Mouse (Mus musculus) megakaryocyte, embryonic 14.5 days (primary cell): ENCODE results near the gene Scarb1. TPM values are rescaled to one million over a fixed set of nuclear protein-coding genes. Genes with fewer than 3 reads are reported as not detected.

Experiments
- H3K27me3 ChIP-seq: replicated peaks from 2 replicates; pipeline ENCODE3; 2012; ENCODE audit warnings: inconsistent platforms
- H3K36me3 ChIP-seq: replicated peaks from 2 replicates; pipeline ENCODE3; 2012; ENCODE audit warnings: low read length, inconsistent platforms, mixed read lengths
- H3K4me1 ChIP-seq: 2 replicates; pipeline ENCODE4 v1.6.1; 2012; ENCODE audit warnings: inconsistent platforms
- H3K4me3 ChIP-seq: replicated peaks from 2 replicates; pipeline ENCODE3; 2012; ENCODE audit warnings: moderate library complexity, mild to moderate bottlenecking, inconsistent platforms
- H3K9me3 ChIP-seq: 2 replicates; pipeline ENCODE4 v1.6.1; 2012; ENCODE audit warnings: inconsistent platforms
- FLI1 ChIP-seq: IDR thresholded peaks from 2 replicates; pipeline ENCODE4 v1.6.1; 2012; ENCODE audit warnings: low read length, inconsistent platforms, mixed read lengths
- GATA1 ChIP-seq: IDR thresholded peaks from 3 replicates; pipeline ENCODE4 v1.6.1; 2012; ENCODE audit warnings: mixed read lengths, low read length, inconsistent platforms, borderline replicate concordance
- polyA plus RNA-seq: library from polyadenylated mRNA; stranded (reverse); fragments of >175 nt; gene quantifications from 2 replicates; pipeline ENCODE4 v1.2.3, GENCODE M21; 2012; ENCODE audit warnings: low replicate concordance; ENCODE audit not compliant: insufficient read depth

Scarb1 gene
- polyA plus RNA-seq, 1 experiment, result 138 TPM

DNA sequence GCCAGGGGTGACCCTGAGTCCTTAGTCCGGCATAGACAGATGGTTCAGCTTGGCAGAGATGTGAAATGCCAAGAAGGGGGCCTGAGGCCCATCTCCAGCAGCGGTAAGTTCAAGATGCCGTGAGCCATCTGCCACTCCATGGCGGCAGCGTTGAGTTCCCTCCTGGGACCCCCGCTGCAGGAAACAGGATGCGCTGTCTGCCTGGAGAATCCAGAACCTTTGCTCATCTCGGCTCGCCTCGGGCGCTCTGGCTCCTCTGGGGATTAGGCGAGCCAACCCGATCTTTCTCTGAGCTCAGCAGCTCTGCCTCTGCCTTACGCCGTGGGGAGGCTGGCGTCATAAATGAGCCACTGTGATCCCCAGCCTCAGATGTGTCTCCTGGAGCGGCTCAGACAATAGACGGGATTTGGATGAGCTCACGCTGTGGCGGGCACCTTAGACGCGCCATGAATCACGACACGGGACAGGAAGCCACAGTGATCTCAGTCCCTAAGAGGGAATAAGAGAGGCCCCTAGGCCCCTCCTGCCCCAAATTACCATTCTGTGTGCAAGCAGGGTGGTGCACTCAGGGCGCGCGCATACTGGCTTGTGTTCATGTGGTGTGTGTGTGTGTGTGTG, 95.3 kb downstream of the Scarb1 start:
- no peaks in the 10 kb centered on the region for H3K36me3 ChIP-seq
- H3K4me1 ChIP-seq, result peaks cover 35% of the 10 kb centered on the region
- H3K9me3 ChIP-seq, result peaks cover 11% of the 10 kb centered on the region
- TF ChIP-seq GATA1 (no peak), FLI1 (no peak)
- H3K4me3 ChIP-seq, result no peak overlapping the region
- peaks cover 79% of the 10 kb centered on the region for H3K27me3 ChIP-seq

DNA sequence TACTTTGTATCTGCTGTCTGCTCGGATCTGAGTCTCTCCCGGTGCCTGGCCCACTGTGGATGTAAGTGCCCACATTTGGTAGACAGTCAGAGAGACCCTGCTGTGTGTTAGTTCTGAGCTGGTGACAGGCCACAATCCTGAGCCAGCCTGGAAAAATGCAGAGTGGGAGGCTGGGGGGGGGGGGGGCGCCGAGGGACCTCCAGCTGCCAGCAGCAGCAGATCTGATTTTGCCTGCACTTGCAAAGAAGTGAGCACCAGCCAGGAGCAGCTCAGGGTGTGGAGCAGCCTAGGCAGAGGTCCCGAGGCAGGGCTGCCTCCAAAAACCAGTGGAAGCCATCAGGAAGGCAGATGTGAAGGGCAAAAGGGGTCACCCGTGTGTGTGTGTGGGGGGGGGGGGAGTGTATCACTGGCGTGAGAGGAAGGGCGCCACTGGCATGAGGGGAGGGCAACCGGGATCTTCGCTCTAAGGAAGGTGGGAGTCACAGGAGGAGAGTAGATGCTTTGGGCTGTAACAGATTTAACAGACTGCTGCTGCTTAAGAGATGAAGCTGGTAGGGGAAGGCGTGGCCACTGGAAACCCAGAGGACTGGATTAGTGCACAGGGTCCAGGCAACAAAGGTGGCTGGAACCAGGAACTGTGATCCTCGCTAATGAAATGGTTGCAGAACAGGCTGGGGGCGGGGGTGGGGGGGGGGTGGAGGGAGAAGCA, 95.9 kb downstream of the Scarb1 start:
- TF ChIP-seq GATA1 (no peak), FLI1 (no peak)
- H3K9me3 ChIP-seq, result peaks cover 11% of the 10 kb centered on the region
- peaks cover 35% of the 10 kb centered on the region for H3K4me1 ChIP-seq
- H3K4me3 ChIP-seq, result no peak overlapping the region
- peaks cover 80% of the 10 kb centered on the region for H3K27me3 ChIP-seq
- H3K36me3 ChIP-seq, result no peaks in the 10 kb centered on the region

DNA sequence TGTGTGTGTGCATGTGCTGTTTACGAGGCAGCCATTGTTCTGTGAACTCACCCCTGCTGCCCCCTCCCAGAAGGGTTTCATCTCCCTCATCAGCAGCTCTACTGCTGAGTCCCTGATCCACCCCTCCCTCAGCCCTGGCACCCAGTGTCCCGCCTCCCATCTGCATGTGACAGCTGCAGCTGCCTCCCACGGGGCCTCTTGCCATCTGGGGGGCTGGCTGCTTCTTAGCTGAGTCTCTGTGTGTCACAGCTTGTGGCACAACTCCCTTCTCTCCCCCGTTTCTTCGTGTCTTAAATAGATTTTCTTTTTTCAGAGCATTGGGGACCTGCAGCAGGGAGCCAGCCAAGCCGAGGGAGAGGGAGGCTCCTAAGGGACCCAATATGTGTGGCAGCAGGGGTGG, 97.0 kb downstream of the Scarb1 start:
- peaks cover 32% of the 10 kb centered on the region for H3K4me1 ChIP-seq
- peaks cover 80% of the 10 kb centered on the region for H3K27me3 ChIP-seq
- TF ChIP-seq FLI1, result no peak
- TF ChIP-seq GATA1, result no peak
- no peaks in the 10 kb centered on the region for H3K36me3 ChIP-seq
- H3K9me3 ChIP-seq, result peaks cover 8% of the 10 kb centered on the region
- H3K4me3 ChIP-seq, result no peak overlapping the region

DNA sequence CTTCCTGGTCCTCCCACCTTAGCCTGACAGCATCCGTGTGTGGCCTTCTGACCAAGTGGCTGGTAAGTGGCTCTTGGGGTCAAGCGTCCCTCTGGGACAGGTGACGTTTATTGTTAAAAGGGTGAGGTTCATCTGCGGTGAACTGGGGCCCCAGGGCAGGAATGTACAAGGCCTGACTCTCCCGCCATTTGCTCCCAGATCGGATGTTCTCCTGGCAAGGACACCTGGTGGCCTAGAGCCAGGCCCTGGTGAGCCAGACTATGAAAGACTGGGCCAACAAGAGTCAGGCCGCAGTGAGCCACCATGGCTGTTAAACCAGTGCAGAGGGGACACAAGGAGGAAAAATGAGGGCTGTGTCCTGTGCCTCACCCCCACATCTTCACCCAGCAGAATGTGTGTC, 98.8 kb downstream of the Scarb1 start:
- Histone ChIP-seq H3K9me3 (no peaks in the 10 kb centered on the region), H3K4me1 (peaks cover 38% of the 10 kb centered on the region), H3K27me3 (peaks cover 79% of the 10 kb centered on the region), H3K36me3 (no peaks in the 10 kb centered on the region), H3K4me3 (no peak overlapping the region)
- no peak for TF ChIP-seq GATA1
- no peak for TF ChIP-seq FLI1

DNA sequence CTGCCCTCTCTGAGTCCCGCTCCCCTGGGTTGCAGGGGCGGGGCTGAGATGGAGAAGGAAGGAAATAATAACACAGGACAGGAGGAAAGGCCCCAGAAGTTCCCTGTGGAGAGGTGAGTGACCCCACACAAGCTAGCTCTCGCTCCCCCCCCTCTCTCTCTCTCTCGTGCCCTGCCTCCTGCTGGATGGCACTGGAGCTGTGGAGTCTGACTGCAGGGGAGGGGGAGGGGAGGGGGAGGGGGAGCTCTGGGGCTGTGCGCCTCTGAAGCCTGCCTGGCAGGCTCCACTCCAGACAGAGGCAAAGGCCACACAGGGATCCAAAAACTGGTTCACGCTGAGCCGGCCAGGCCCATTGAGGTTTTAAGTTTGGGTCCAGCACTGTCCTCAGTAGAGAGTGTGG, 99.3 kb downstream of the Scarb1 start:
- Histone ChIP-seq H3K9me3 (no peaks in the 10 kb centered on the region), H3K27me3 (peaks cover 79% of the 10 kb centered on the region), H3K4me3 (no peak overlapping the region), H3K36me3 (no peaks in the 10 kb centered on the region), H3K4me1 (peaks cover 43% of the 10 kb centered on the region)
- TF ChIP-seq GATA1, result no peak
- no peak for TF ChIP-seq FLI1

DNA sequence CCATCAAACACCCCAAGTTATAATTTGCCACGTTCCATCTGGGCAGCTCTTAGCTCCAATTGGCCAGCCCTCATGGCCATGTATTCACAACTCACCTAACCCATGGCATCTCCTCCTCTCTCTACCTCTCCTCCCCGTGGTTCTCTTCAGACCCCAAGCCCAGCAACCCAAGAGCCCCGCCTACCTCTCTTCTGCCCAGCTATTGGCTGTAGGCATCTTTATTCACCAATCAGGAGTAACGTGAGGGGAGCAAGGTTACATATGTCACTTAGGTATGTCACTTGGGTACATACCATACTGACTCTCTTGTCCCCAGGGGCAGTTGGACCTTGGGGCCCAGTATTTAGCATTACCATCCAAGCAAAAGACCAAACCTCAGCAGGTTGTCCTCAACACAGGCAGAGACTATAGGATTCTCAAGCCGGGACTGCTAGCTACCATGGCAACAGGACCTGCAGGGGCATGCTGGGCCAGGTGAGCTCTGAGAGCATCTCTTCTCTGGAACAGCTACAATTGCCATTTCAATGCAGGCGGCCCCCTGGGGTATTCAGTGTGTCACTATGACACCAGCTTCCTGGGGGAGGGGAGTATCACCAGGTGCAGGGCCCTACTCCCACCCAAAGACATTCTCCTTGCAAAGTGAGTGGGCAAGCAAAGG, 100.6 kb downstream of the Scarb1 start:
- Histone ChIP-seq H3K4me3 (no peak overlapping the region), H3K4me1 (peaks cover 50% of the 10 kb centered on the region), H3K9me3 (peaks cover 2% of the 10 kb centered on the region; the same call in 1 of the 2 replicates), H3K27me3 (peaks cover 70% of the 10 kb centered on the region), H3K36me3 (peaks cover 2% of the 10 kb centered on the region)
- no peak for TF ChIP-seq GATA1
- TF ChIP-seq FLI1, result no peak

DNA sequence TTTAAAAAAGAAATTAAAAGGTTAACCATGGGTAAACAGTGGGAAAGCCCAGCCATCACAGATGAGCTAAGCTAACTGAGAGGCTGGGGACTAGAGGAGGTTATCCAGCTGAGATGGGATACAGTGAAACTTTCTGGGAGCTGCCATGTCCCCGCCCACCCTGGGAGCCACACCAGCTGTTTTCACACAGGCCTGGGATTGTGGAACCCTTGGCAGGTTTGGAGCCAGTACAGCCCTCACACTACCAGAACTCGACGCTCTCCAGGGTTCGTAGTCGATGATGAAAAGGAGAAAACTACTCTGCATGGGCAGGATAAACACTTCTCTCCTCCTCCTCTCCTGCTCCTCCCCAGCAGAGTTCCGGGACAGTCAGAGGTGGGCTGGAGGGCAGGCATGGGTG, 105.0 kb downstream of the Scarb1 start:
- TF ChIP-seq GATA1 (no peak), FLI1 (no peak)
- H3K4me1 ChIP-seq, result peaks cover 53% of the 10 kb centered on the region
- peaks cover 8% of the 10 kb centered on the region; the same call in 1 of the 2 replicates for H3K9me3 ChIP-seq
- H3K27me3 ChIP-seq, result peaks cover 40% of the 10 kb centered on the region
- no peak overlapping the region for H3K4me3 ChIP-seq
- H3K36me3 ChIP-seq, result peaks cover 7% of the 10 kb centered on the region

DNA sequence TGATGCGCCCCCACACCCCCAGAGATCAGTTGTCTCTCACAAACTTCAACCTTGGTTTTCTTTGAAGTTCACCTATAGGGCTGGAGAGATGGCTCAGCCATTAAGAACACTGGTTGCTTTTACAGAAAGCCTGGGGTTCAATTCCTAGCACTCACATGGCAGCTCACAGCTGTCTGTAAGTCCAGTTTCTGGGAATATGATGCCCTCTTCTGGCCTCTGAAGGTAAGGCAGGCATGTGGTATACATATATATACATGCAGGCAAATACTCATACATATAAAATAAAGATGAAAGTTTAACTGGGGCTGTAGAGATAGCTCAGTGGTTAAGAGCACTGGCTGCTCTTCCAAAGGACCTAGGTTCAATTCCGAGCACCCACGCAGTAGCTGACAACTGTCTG, 105.5 kb downstream of the Scarb1 start:
- Histone ChIP-seq H3K4me3 (peak overlapping the region; percentile 28), H3K36me3 (peaks cover 7% of the 10 kb centered on the region), H3K9me3 (peaks cover 8% of the 10 kb centered on the region; the same call in 1 of the 2 replicates), H3K27me3 (peaks cover 41% of the 10 kb centered on the region), H3K4me1 (peaks cover 56% of the 10 kb centered on the region)
- TF ChIP-seq GATA1 (no peak), FLI1 (no peak)

DNA sequence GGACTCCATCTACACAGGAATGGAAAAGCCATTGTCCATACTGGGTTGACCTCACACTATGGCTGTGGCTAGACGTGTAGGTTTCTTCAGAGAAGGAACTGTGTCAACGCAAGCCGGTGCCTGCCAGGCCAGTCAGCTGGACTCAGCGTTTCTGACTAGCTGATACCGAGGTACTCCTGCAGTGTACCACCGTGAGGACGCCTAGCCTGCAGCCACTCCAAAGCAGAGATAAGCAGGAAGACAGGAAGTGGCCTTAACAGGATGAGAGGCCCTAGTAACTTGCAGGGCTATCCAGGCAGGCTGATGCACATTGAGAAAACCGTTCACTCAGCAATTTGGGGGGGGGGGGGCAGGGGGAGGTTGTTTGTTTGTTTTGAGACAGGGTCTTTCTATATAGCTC, 106.5 kb downstream of the Scarb1 start:
- Histone ChIP-seq H3K36me3 (peaks cover 7% of the 10 kb centered on the region), H3K4me3 (peak overlapping the region; percentile 76), H3K9me3 (peaks cover 8% of the 10 kb centered on the region; the same call in 1 of the 2 replicates), H3K27me3 (peaks cover 41% of the 10 kb centered on the region), H3K4me1 (peaks cover 62% of the 10 kb centered on the region)
- TF ChIP-seq GATA1, result no peak
- TF ChIP-seq FLI1, result no peak

DNA sequence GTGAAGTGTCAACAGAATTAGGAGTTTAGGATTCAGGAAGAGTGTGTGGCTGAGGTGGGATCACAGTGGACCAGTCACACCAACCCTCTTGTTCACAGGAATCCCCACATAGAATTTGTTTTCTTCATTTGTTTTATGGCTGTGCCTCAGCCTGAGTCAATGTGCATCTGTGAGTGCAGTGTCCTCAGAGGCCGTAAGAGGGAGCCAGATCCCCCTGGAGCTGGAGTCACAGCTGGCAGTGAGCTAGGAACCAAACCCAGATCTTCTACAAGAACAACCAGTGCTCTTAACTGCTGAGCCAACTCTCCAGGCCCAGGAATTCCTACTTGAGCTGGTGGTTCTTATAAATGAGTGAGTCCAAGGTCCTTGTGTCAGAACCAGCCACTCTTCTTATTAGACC, 107.4 kb downstream of the Scarb1 start:
- H3K36me3 ChIP-seq, result peaks cover 7% of the 10 kb centered on the region
- peaks cover 67% of the 10 kb centered on the region for H3K4me1 ChIP-seq
- peaks cover 40% of the 10 kb centered on the region for H3K27me3 ChIP-seq
- TF ChIP-seq FLI1 (no peak), GATA1 (no peak)
- no peak overlapping the region for H3K4me3 ChIP-seq
- H3K9me3 ChIP-seq, result peaks cover 13% of the 10 kb centered on the region
